Mouse (Mus musculus) Muller cell, postnatal 12 days (primary cell): ENCODE measurements at regions not wholly inside any gene's neighbourhood (a gene's known extent, or its start where the extent isn't known, plus 50 kb on each side); places are given as distances from the start of the nearest gene placed in this dataset.

Experiments used
- DNase-seq: peaks from one replicate; pipeline ENCODE4 v3.0.0-alpha.2; 2015; ENCODE audit errors: inconsistent ontology term

DNA sequence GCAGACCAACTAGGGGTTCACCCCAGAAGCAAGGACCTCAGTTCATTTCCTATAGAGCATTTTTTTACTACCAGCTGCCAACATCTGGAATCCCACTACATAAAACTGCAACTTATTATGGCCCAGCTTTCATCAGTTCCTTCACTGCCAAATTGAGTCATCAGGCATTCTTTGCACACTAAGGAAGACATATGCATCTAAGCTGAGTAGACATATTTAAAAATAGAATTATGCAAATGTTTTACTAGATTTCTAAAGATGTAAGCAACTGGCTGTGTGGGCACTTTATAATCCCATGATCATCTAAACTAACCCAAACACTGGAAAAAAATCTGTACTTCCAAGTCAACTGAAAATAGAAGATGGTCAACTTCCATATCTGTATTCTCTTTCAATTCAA is 415.9 kb upstream of the Rarb start:
- DNase-seq = no peak

- DNase-seq = peak; percentile 58
Measured at GRCm38 (mm10) chr14:17211502-17211901, 392.5 kb upstream of the Rarb start.

- DNase-seq = peak; percentile 95
Measured at GRCm38 (mm10) chr14:17205691-17206090, 386.7 kb upstream of the Rarb start.

GRCm38 (mm10) chr14:17203251-17204015 is 384.5 kb upstream of the Rarb start:
- DNase-seq = peak; percentile 21

DNA sequence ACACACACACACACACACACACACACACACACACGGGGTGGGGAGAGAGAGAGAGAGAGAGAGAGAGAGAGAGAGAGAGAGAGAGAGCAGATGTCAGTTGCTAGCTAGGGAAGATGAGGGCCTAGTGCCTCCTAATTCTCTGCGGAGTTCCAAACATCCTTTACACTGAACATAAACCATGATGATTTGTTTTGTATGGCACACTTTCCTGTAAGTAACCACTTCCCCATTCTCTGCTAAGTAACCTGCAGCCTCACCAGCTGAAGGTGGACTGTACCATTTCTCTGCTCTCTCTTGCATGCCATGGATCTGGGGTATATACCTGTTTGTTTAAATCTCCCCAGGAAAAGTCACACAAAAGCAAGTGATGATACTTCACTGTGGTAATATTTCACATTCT is 374.0 kb upstream of the Rarb start:
- DNase-seq = no peak

DNA sequence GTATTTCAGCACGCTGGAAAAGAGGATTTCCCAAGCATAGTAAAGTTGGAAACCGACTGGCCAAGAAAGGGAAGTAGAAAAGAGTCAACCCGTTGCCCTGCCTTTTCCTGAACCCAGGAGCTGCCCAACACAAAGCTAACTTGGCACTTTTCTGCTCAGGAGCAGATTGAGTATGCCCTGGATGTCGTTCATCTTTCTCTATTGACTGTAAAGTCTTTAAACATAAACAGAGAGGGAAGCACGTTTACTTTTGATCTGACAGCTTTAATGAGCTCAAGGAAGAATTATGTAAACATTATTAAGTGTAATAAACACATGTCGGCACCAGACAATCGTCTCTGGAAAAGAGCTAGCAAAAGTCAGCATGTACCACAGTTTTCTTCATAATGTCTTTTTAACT is 354.3 kb upstream of the Rarb start:
- no peak for DNase-seq

GRCm38 (mm10) chr14:17172330-17173110 is 353.6 kb upstream of the Rarb start:
- peak; percentile 88 for DNase-seq

DNA sequence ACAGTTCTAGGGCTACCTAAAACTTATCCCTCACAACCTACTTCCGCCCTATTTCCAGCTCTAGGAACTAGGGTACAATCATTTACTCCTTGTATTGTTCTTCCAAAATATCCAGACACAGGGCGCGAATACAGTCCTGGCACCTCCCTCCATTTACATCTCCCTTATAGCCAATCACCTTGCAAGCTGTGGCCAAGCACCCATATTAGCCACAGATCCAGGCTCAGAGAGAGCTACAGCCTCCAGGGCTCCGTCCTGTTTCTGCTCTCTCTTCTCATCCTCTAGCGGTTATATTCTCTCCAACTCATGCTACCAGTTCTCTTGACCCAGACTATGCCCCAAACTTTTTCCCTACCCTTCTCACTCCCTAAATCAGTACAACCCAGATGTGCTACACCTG is 352.9 kb upstream of the Rarb start:
- no peak for DNase-seq

- DNase-seq = no peak
Measured at GRCm38 (mm10) chr14:17158324-17158723, 339.4 kb upstream of the Rarb start.

DNA sequence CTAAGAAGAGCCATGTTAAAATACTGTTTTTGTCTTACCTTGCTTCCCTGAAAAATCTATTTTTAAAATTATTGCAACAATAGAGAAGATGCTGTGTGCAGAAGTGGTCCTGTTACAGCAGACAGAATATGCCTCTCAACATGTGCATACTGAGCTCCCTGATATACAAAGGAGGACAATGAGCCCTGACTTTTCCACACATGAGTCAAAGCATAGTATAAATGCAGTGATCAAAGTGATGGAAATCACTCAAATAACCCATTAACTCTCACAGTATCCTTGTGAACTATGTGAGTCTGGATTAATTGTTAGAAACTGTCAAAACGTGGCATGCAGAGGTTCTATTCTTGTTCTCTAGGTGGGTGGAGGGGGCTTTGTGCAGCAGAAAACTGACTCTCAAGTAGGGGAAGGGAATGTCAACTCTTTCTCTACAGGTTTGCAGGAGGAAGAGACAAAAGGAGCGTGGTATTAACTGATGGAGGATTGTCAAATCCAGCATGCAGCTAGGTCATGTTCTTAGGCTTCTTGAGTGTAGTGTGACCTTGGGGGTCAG is 337.5 kb upstream of the Rarb start:
- no peak for DNase-seq

GRCm38 (mm10) chr14:17120679-17121078 is 301.7 kb upstream of the Rarb start:
- no peak for DNase-seq

DNA sequence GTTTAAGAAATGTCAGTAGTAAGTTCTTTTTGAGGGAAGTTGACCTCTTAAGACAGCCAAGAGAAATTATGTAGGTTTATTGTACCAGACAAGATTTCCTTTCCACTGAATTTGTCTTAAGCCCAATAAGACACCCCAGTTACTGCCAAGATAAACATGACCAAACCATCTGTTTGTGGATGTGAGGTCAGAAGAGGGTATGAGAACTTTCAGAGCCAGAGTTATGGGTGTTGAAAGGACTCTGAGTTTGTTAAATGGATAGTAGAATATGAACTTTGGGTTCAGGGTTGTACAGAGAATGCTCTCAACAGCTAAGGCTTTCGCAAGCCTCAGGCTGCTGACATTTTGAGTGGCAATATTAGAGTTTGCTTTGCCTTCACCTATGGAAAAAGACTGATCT is 287.7 kb upstream of the Rarb start:
- DNase-seq = no peak

DNA sequence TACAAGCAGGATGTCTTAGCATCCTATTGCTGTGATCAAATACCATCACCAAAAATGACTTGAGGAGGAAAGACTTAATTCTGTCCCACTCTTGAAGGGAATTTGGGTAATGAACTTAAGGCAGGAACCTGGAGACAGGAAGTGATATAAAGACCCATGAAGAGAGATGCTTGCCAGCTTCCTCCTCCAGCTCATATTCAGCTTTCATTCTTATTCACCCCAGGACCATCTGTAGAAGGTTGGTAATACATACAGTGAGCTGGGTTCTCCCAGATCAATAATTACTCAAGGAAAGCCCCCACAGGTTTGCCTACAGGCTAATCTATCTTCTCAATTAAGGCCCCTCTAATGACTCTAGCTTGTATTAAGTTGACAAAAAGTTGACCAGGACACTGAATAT is 283.5 kb upstream of the Rarb start:
- no peak for DNase-seq

- no peak for DNase-seq
Measured at GRCm38 (mm10) chr14:17090573-17090937, 271.6 kb upstream of the Rarb start.

DNA sequence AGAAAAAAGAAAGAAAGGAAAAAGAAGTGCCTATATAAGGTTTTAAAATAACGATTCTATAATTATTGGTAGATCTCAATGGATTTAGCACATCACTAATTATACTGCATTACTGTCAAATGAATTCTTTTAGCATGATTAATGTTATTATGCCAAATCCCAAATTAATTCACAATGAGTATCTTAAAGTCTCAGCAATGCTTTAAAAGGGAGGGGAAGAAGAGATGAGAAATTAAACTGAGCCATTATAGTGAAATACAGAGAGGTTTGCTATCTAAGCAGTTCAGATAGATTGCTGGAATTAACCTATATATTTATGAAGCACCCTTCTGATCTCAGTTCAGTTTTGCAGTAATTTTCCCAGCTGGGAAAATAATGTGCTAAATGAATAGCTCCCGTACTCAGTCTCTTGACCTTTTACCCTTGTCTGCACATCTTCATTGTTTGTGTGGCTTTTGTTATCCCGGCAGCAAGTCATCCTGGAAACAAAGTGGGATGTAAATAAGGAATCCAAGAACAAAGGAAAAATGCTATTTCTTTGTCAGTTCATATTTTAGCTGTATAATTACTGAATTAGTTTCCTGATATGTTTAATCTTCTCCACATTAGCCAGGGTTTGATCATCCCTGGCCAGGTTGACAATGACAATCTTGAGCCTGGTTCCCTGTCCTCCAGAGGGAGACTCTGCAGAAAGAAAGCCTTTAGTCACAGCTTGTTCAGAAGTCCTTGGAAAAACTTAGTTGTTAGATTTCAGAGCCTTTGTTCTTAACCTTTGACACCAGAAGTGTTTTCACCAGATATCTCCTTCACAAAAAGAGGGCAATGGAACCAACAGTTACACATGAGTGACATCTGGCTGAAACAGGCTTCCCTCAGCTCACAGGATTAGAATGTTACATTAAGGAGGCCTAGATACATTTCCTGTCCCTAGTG is 270.9 kb upstream of the Rarb start:
- DNase-seq = peak; percentile 45

DNA sequence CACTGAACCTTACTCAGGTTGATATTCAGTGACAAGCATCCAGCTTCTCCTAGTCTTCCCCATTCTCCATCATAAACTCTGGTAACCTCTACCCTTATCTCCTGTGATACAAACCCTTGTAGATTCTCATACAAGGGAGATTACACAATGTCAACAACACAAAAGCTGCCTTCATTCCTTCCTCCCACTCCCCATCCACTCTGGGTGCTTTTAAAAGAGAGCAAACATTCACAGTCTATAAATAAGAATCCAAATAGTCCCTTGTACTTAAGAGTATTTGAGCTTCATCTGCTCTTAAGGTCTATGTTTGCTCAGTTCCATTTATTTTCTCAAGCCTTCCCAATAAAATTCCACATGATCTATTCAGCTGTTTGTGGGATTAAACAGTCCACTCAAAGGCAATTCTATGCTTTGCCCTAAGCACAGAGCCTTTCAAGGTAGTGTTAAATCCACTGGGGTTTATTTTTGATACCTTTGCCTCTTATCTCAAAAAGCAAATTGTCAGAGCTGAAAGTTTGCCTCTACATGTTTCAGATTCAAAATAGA is 270.2 kb upstream of the Rarb start:
- DNase-seq = no peak

DNA sequence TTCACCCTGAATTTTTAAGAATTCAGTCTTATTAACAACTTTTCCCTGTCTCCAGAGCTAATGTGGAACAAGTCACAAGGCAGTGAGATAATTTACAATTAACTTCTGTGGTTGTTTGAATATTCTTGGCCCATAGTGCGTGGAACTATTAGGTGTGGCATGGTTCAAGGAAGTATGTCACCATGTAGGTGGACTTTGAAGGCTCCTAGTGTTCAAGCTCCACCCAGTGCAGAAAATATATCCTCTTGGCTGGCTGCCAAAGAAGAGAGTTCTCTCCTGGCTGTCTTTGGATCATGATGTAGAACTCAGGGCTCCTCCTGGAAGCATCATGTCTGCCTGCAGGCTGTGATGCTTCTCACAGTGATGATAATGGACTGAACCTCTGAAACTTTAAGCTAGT is 268.9 kb upstream of the Rarb start:
- DNase-seq = no peak

DNA sequence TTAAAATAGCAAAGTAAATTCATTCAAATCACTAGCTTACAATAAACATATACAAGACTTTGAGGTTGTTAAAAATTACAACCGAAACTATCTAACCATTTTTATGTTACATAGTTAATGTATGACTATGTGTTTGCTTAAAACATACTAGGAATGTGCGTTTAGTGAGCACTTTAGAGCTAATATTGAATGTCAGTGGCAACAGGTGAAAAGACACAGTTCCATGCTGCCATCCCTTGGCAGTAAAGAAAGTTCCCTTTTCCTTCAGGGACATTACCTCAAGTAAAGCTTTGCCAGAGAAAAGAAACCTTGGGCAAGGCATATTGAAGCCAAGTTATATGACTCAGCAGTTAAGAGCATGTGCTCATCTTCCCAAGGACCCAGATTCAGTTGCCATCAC is 265.0 kb upstream of the Rarb start:
- DNase-seq = no peak

- DNase-seq = no peak
Measured at GRCm38 (mm10) chr14:17081904-17082303, 262.9 kb upstream of the Rarb start.

- DNase-seq = no peak
Measured at GRCm38 (mm10) chr14:17079513-17079912, 260.6 kb upstream of the Rarb start.

DNA sequence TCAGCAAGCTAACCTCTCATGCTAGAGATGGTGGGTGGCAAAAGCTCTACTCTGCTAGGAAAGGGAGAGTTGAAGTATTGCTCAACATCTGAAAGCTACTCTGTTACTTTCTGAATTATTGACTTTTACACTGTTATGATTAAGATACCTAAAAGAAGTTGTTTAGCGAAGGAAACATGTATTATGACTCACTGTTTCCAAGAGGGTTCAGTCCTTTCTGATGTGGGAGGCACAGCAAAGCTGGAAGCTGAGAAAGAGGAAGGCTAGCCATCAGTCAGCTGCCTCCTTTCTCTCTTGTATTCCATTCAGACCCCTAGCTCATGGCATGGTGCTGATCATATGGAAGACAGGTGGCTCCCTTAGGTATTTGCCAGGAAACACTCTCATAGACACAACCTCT is 242.4 kb upstream of the Rarb start:
- no peak for DNase-seq

- DNase-seq = no peak
Measured at GRCm38 (mm10) chr14:17058438-17058837, 239.5 kb upstream of the Rarb start.
